In genomic region chr1:26909926-26910665, GRCm38 (mm10) we compare ENCODE assay signal across 17 mouse cellular contexts.
DNase-seq lines count a peak whose midpoint lies in the region; ATAC-seq and TF ChIP-seq lines count a peak whose summit lies in the region.
"Had no signal": no experiment of that assay in that cellular context is flagged by ENCODE, and none has a peak within 500 bp of the region (broad histone marks: within the 10 kb centered on the region; RNA-seq: fewer than 3 reads in every experiment).

No protein-coding gene starts in this region.

- WGBS in midbrain, embryonic 11.5 days: 84% methylated on average over 3 of the region's 3 CpGs
- 70% methylated on average over 3 of the region's 3 CpGs for WGBS in midbrain, embryonic 14.5 days

- H3K27ac ChIP-seq in midbrain, embryonic 11.5 days (ENCODE audit: low read depth, low read length): no peak overlapping the region
- no peak overlapping the region for H3K27ac ChIP-seq in midbrain, embryonic 14.5 days (replicated peaks; ENCODE audit: low read depth, low read length)
- H3K27ac ChIP-seq in left cerebral cortex, adult 2 months: peak overlapping the region; percentile 53; the same call in 1 of the 2 replicates
- H3K27ac ChIP-seq: embryonic facial prominence, embryonic 12.5 days; forebrain, embryonic 13.5 days; heart, adult 2 months; hindbrain, embryonic 14.5 days; liver, embryonic 15.5 days had no signal

- no peaks in the 10 kb centered on the region for H3K4me1 ChIP-seq in midbrain, embryonic 11.5 days (ENCODE audit: control insufficient read depth, insufficient read depth, low read length)
- H3K4me1 ChIP-seq in midbrain, embryonic 14.5 days (ENCODE audit: control insufficient read depth, insufficient read depth, low read length): no peaks in the 10 kb centered on the region
- H3K4me1 ChIP-seq: embryonic facial prominence, embryonic 12.5 days; forebrain, embryonic 13.5 days; liver, embryonic 15.5 days had no signal

- no peaks in the 10 kb centered on the region for H3K9me3 ChIP-seq in midbrain, embryonic 11.5 days (ENCODE audit: control insufficient read depth, low read length)
- H3K9me3 ChIP-seq in midbrain, embryonic 14.5 days (ENCODE audit: control insufficient read depth, low read length): no peaks in the 10 kb centered on the region
- H3K9me3 ChIP-seq: embryonic facial prominence, embryonic 12.5 days; forebrain, embryonic 13.5 days; liver, embryonic 15.5 days had no signal

- intact Hi-C loops in left cerebral cortex, adult 2 months (cut with DNase I): loop anchor here (5.0 kb wide), 1 partner anchor 1897 kb away; no protein-coding TSS in a partner anchor

- H3K4me3 ChIP-seq in midbrain, embryonic 11.5 days (ENCODE audit: low read depth, low read length): no peak overlapping the region
- no peak overlapping the region for H3K4me3 ChIP-seq in midbrain, embryonic 14.5 days (replicated peaks; ENCODE audit: low read depth, low read length)
- no peak overlapping the region for H3K4me3 ChIP-seq in left cerebral cortex, adult 2 months
- H3K4me3 ChIP-seq: embryonic facial prominence, embryonic 12.5 days; forebrain, embryonic 13.5 days; heart, adult 2 months; liver, embryonic 15.5 days had no signal

- no peak overlapping the region for H3K9ac ChIP-seq in midbrain, embryonic 11.5 days (ENCODE audit: low read length)
- no peak overlapping the region for H3K9ac ChIP-seq in midbrain, embryonic 14.5 days (replicated peaks; ENCODE audit: low read length)
- H3K9ac ChIP-seq: embryonic facial prominence, embryonic 12.5 days; forebrain, embryonic 13.5 days; hindbrain, embryonic 14.5 days; liver, embryonic 15.5 days had no signal

- peak; percentile 21 for DNase-seq in midbrain, embryonic 11.5 days (ENCODE audit: low spot score, missing footprints)
- no peak for DNase-seq in midbrain, embryonic 14.5 days
- peak; percentile 8 to 21 for DNase-seq in frontal cortex, postnatal 25 days (ENCODE audit: low spot score in 2 of 2)
- peak; percentile 28 to 31 for DNase-seq in left cerebral cortex, adult 2 months (ENCODE audit: extremely low spot score in 1 of 2, low spot score in 2 of 2)
- DNase-seq in telencephalon, adult 2 months (ENCODE audit: low read depth, low spot score): peak; percentile 80
- DNase-seq in thymus, adult 18-20 months: no peak
- DNase-seq in ovary, postnatal 36 days (ENCODE audit: low spot score): no peak
- DNase-seq: cerebellum, postnatal 10 days; kidney, adult 18-20 months; lung, postnatal 4 days had no signal

- H3K4me2 ChIP-seq in midbrain, embryonic 11.5 days: no peak overlapping the region
- H3K4me2 ChIP-seq in midbrain, embryonic 14.5 days (ENCODE audit: low read length): no peak overlapping the region
- H3K4me2 ChIP-seq: embryonic facial prominence, embryonic 12.5 days; forebrain, embryonic 13.5 days; hindbrain, embryonic 14.5 days; liver, embryonic 15.5 days had no signal

- no peak for TF ChIP-seq CTCF in left cerebral cortex, adult 2 months (IDR thresholded peaks at IDR 0.05)

- no peaks in the 10 kb centered on the region for H3K27me3 ChIP-seq in midbrain, embryonic 11.5 days (ENCODE audit: control insufficient read depth, insufficient read depth, low read length)
- no peaks in the 10 kb centered on the region for H3K27me3 ChIP-seq in midbrain, embryonic 14.5 days (ENCODE audit: control insufficient read depth, insufficient read depth, low read length)
- H3K27me3 ChIP-seq: CH12.LX; embryonic facial prominence, embryonic 12.5 days; forebrain, embryonic 13.5 days; liver, embryonic 15.5 days; Patski had no signal

- ATAC-seq in midbrain, embryonic 11.5 days (ENCODE audit: low FRiP score): no peak
- ATAC-seq in midbrain, embryonic 14.5 days (ENCODE audit: low FRiP score, low TSS enrichment): no peak
- ATAC-seq: forebrain, embryonic 13.5 days; Patski had no signal

- H3K36me3 ChIP-seq in midbrain, embryonic 11.5 days (ENCODE audit: control insufficient read depth, insufficient read depth, low read length): no peaks in the 10 kb centered on the region
- no peaks in the 10 kb centered on the region for H3K36me3 ChIP-seq in midbrain, embryonic 14.5 days (ENCODE audit: control insufficient read depth, insufficient read depth, low read length)
- H3K36me3 ChIP-seq: embryonic facial prominence, embryonic 12.5 days; liver, embryonic 15.5 days had no signal

Comparison
In these comparisons a context has a peak if more than half of its experiments do, and no peak if none do; other contexts are left out.
1. DNase-seq: peak in midbrain, embryonic 11.5 days (single experiment), frontal cortex, postnatal 25 days (2 of 2), left cerebral cortex, adult 2 months (2 of 2) and telencephalon, adult 2 months (single experiment); none in midbrain, embryonic 14.5 days (single experiment), thymus, adult 18-20 months (0 of 2) and ovary, postnatal 36 days (single experiment).